Mouse (Mus musculus): Measurements from ENCODE around the gene Hnf4a.
"Not testable (repeated sequence)": the region's sequence is repeated elsewhere in the genome, so short reads cannot be mapped to it uniquely, and the experiment has no call there.

The Hnf4a gene

GRCm38 (mm10) chr2:163596057-163596872 lies 89.7 kb downstream of the Hnf4a start:
- peak; percentile 25 to 47 for DNase-seq

GRCm38 (mm10) chr2:163596873-163597155 lies 90.2 kb downstream of the Hnf4a start:
- peak; percentile 41 to 59 for DNase-seq

- peak; percentile 72 to 80 for DNase-seq
Observed at GRCm38 (mm10) chr2:163597661-163598060, 91.1 kb downstream of the Hnf4a start.

DNA sequence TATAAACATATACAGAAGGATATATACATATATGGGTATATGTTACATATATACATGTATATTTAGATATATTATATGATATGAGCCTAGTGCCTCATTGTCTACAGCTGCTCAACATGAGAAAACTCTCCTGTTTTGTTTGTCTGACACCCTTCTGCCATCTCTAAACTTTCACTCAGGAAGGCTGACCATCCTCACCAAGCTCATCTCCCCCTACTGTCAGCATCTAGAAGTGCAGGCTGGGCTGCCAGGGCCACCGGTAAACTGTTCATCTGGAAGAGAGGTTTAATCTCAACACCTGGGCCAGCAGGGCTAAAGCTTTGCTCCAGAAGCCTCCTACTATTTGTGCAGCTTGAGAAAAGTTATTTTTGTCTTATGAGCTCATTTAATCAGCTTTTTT lies 92.6 kb downstream of the Hnf4a start:
- DNase-seq: peak; percentile 87 to 90

DNA sequence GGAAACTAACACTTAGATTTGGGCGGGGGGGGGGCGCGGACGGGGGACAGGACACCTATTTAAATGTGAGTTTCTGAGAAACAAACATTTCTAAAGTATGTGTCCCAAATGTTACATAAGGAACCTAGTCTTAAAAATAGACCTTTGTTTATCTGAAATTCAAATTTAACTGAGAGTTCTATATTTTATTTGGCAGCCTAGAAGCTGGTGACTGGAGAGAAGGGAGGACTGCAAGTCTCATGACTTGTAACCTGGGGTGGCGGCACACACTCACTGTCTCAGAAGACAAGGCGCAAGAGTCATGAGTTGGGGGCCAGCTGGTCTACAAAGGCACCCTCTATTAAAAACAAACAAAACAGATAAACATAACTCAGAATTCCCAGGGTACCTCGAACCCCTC lies 94.5 kb downstream of the Hnf4a start:
- DNase-seq: no peak

- DNase-seq: peak; percentile 24 to 39
Observed at GRCm38 (mm10) chr2:163601712-163602100, 95.1 kb downstream of the Hnf4a start.

DNA sequence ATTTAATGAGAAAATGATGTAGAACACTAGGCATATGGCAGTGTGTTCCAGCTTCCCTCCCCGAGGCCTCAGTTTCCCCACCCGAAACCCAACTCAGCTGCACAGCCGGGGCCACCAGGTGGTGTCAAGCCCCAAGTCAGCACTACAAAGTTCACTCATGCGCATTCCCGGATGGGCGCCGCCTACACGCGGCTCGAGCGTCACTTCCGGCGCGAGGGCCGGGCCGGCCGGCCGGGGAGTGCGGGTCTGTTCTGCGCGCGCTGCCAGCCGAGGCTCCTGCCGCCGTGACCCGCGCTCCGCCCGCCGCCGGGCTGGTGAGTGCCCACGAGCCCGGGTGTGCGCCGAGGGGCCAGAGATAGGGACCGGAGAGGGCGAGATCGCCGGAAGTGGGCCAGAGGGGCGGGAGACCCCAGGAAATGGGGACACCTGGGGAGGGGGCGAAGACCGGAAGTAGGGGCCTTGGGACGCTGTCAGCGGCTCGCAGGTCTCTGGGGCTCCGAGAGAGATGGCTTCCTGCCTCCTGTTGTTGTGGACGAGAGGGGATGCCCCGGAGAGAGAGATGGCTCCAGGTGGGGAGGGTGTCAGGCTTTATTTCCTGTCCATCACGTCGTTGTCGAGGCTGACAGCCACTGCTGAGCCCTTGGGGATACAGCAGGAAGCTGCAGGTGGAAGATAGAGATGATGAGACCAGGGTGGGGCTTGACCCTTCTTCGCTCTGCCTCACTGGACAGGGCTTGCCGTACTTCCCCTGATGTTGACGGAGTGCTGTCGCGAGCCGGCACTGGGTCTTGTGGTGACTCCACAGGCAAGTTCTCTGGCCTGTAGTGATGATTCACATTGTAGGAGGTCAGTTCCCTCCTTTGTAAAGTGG lies 95.7 kb downstream of the Hnf4a start, which contains the start of gene Ttpal:
TSS of gene Ttpal (plus strand) at position 214 of the 871 bp plus-strand sequence.
- peak; percentile 93 to 95 for DNase-seq

DNA sequence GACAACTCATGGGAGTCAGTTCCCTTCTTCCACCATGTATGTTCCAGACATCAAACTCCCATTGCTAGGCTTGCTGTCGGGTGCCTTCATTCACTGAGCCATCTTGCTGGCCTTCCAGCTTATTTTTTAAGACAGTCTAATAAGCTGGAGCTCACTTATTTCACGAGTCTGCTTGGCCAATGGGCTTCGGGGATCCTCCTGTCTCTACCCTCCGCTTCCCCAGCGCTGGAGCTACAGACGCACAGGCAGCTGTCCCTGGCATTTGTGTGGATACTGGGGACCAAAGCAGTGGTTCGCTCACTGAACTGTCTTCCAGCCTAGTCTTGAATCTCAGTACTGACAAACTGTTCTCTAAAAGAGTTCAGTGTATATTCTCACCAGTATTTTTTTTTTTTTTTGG lies 99.6 kb downstream of the Hnf4a start:
- DNase-seq: no peak

DNA sequence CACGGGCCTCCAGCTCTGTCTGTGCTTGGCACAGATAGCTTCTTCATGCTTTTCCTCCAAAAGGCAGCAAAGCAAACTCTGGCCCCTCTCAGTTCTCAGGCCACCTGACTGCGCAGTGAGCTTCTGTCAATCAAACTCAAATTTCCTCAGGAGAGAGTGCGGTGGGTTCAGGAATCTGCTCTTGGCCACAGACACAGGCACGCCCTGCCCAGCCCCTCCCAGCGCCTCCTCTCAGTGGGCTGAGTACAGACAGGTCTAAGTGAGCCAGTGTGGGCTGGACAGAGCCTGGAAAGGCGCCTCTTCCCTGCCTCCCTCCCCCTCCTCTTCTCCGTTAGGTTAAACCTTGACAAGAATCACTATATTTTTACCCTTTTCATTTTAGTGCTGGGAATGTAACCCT lies 101.4 kb downstream of the Hnf4a start:
- no peak for DNase-seq

- DNase-seq: no peak
Observed at GRCm38 (mm10) chr2:163609281-163609975, 102.8 kb downstream of the Hnf4a start.

- DNase-seq: no peak
Observed at GRCm38 (mm10) chr2:163611176-163611575, 104.6 kb downstream of the Hnf4a start.

- DNase-seq: no peak
Observed at GRCm38 (mm10) chr2:163613206-163613605, 106.6 kb downstream of the Hnf4a start.

GRCm38 (mm10) chr2:163613990-163614389 lies 107.4 kb downstream of the Hnf4a start:
- DNase-seq: no peak

DNA sequence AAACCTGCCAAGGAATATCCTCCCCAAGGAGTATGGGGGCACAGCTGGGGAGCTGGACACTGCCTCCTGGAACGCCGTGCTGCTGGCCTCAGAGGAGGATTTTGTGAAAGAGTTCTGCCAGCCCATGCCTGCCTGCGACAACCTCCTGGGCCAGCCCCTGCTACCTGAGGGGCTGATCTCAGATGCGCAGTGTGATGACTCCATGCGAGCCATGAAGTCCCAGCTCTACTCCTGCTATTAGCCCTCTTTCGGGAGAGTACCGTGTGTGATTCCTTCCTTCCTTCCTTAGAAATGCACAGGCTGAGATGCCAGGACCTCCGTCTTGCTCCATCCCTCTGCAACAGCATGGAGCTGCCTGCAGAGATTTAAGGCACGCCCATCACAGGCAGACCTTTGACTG lies 108.8 kb downstream of the Hnf4a start:
- DNase-seq: no peak

- DNase-seq: no peak
Observed at GRCm38 (mm10) chr2:163615906-163616651, 109.5 kb downstream of the Hnf4a start.

DNA sequence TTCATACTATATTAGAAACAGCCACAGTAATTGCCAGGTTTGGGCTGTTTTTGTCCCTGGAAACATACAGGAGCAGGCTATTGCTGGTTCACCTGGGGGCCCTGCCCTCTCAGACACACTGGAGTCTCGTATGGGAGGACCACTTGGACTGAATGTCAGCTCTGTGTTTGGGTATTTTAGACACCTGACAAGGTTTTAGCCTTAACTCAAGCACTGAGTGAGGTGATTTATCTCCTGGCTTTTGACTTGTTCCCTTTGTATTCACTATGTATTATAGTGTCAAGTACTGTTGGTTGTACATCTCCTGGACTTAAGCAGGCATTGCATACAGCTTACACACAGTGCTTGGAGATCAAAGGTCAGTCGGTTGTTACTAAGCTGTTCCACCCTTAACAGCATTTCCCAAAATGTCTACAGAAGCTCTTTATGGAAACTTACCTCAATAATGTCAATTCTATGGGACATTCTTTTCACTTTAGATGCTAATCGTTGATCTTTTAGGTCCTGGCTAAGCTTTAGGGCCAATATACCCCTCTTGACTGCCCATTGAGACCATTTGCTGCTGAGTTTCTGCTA lies 110.1 kb downstream of the Hnf4a start:
- DNase-seq: no peak

GRCm38 (mm10) chr2:163617232-163617863 lies 110.7 kb downstream of the Hnf4a start:
- DNase-seq: no peak

DNA sequence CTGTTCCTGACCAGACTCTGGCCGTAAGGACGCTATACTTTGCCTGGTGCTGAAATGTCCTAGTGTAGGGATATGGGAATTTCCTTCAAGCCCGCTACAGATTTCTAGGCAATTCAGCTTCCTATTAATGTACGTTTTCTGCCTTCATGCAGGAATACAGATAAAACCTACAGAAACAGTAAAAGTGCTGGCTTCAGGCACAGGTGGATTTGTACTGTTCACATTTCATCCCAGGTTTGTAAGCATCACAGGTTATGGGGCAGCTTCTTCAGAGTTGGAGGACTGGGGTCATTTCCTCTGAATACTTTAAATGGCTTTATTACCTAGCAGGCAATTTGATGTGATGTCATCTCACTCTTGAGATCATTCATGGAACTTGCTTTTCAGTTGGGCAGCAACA lies 111.3 kb downstream of the Hnf4a start:
- DNase-seq: no peak

- no peak for DNase-seq
Observed at GRCm38 (mm10) chr2:163620451-163620850, 113.8 kb downstream of the Hnf4a start.

DNA sequence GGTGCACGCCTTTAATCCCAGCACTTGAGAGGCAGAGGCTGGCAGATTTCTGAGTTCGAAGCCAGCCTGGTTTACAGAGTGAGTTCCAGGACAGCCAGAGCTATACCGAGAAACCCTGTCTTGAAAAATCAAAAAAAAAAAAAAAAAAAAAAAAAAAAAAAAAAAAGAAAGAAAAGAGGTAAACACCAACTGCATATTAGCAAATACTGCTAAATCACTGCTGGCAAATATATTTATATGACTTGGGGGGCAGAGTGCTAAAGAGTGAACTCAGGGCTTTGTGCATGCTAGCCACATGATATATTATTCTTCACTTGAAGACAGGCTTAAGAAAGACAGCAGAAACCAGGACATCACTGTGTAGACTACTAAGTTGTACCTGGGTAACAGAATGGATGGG lies 114.8 kb downstream of the Hnf4a start:
- DNase-seq: not testable (repeated sequence)

All from cerebellum, postnatal 10 days (tissue).